Mouse (Mus musculus): ENCODE data around the gene Usp2.

- TF ChIP-seq JUN (IDR thresholded peaks at IDR 0.05; ENCODE audit: insufficient read depth, low read depth, low read length) (no peak), ZC3H11A (IDR thresholded peaks at IDR 0.05; ENCODE audit: low read depth, low read length) (no peak), MAFK (IDR thresholded peaks at IDR 0.05; ENCODE audit: insufficient replicate concordance, low read length) (no peak), CTCF (conservative IDR thresholded peaks at IDR 0.05 in 1 of 2, IDR thresholded peaks at IDR 0.05 in 1 of 2; ENCODE audit: low read depth in 2 of 2, low read length in 2 of 2) (peak; percentile 70), HCFC1 (IDR thresholded peaks at IDR 0.05; ENCODE audit: low read depth, low read length) (no peak), NELFE (IDR thresholded peaks at IDR 0.05; ENCODE audit: low read depth, low read length) (no peak), TCF12 (IDR thresholded peaks at IDR 0.05; ENCODE audit: low read depth, low read length) (no peak), ETS1 (conservative IDR thresholded peaks at IDR 0.05; ENCODE audit: low read depth, low read length) (no peak), POLR2AphosphoS2 (IDR thresholded peaks at IDR 0.05; ENCODE audit: low read depth, low read length) (no peak)
Observed at GRCm38 (mm10) chr9:44119011-44119410, 52.2 kb downstream of the Usp2 start.

Data from CH12.LX (cell line).